ENCODE assay signal across 10 mouse cellular contexts in the genomic region with DNA sequence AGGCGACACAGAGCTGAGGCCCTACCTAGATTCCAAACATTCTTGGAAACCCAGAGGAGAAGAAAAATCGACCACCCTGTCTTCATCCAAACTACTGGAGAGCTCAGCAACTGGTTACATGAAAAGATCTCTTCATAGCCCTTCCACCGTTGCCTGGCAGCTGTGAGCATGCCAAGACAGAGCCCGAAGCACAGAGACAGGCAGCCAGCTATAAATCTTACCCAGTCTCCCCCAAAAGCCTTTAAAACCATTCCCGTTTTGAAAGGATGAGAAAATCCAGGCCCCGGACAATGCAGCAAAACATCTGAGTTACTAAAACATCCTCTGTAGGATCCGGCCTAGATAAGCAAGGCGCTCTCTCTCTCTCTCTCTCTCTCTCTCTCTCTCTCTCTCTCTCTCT.
DNase-seq lines count a peak whose midpoint lies in the region; ATAC-seq and TF ChIP-seq lines count a peak whose summit lies in the region.
"Had no signal": no experiment of that assay in that cellular context is flagged by ENCODE, and none has a peak within 500 bp of the region (broad histone marks: within the 10 kb centered on the region; RNA-seq: fewer than 3 reads in every experiment).

No protein-coding gene starts in this region.

- H3K4me1 ChIP-seq in hindbrain, embryonic 10.5 days (replicated peaks), result peaks cover 79% of the 10 kb centered on the region
- peaks cover 33% of the 10 kb centered on the region for H3K4me1 ChIP-seq in hindbrain, embryonic 16.5 days (ENCODE audit: control insufficient read depth, insufficient read depth, low read depth, low read length)
- peaks cover 9% of the 10 kb centered on the region; the same call in 1 of the 2 replicates for H3K4me1 ChIP-seq in embryonic fibroblast, embryonic 13.5 days (ENCODE audit: control insufficient read depth, insufficient read depth, low read length)

- 52% methylated on average over 8 of the region's 8 CpGs for WGBS in hindbrain, embryonic 10.5 days
- 36% methylated on average over 7 of the region's 8 CpGs for WGBS in hindbrain, embryonic 16.5 days

- TF ChIP-seq POLR2A in embryonic fibroblast, embryonic 13.5 days (IDR thresholded peaks at IDR 0.05; ENCODE audit: low read depth, low read length), result no peak
- TF ChIP-seq POLR2A in myocyte (IDR thresholded peaks at IDR 0.05; ENCODE audit: insufficient read length, low read depth), result no peak

- no peaks in the 10 kb centered on the region for H3K27me3 ChIP-seq in hindbrain, embryonic 10.5 days (ENCODE audit: insufficient read depth, poor library complexity, severe bottlenecking)
- H3K27me3 ChIP-seq in hindbrain, embryonic 16.5 days (replicated peaks; ENCODE audit: control insufficient read depth, insufficient read depth, low read length), result no peaks in the 10 kb centered on the region
- H3K27me3 ChIP-seq in myocyte (ENCODE audit: control insufficient read depth, insufficient read depth, insufficient read length), result no peaks in the 10 kb centered on the region

- no peak overlapping the region for H3K4me3 ChIP-seq in hindbrain, embryonic 10.5 days
- no peak overlapping the region for H3K4me3 ChIP-seq in hindbrain, embryonic 16.5 days (ENCODE audit: low read length)
- H3K4me3 ChIP-seq in embryonic fibroblast, embryonic 13.5 days (ENCODE audit: insufficient read depth, low read length), result no peak overlapping the region
- no peak overlapping the region for H3K4me3 ChIP-seq in myocyte

- ATAC-seq in hindbrain, embryonic 16.5 days, result no peak

- H3ac ChIP-seq in myocyte (ENCODE audit: control insufficient read depth, insufficient read length), result no peak overlapping the region

- peaks cover 31% of the 10 kb centered on the region for H3K79me2 ChIP-seq in myocyte (ENCODE audit: control insufficient read depth, insufficient read depth)

- no peaks in the 10 kb centered on the region for H3K9me3 ChIP-seq in hindbrain, embryonic 10.5 days
- no peaks in the 10 kb centered on the region for H3K9me3 ChIP-seq in hindbrain, embryonic 16.5 days (ENCODE audit: control insufficient read depth, low read length)

- no peak overlapping the region for H3K9ac ChIP-seq in hindbrain, embryonic 16.5 days (ENCODE audit: low read depth, low read length)

- peak; percentile 50 for DNase-seq in hindbrain, embryonic 10.5 days (ENCODE audit: low spot score)
- peak; percentile 27 for DNase-seq in NIH3T3 (ENCODE audit: low read depth)
- no peak for DNase-seq in left cerebral cortex, postnatal 25 days (ENCODE audit: low spot score in 2 of 2)
- no peak for DNase-seq in urinary bladder, postnatal 10 days (ENCODE audit: low spot score)
- no peak for DNase-seq in cerebellum, postnatal 10 days
- DNase-seq: cerebellum, adult 8-10 months; kidney, adult 18-20 months had no signal

- no peak for TF ChIP-seq CTCF in embryonic fibroblast, embryonic 13.5 days (IDR thresholded peaks at IDR 0.05; ENCODE audit: borderline replicate concordance, insufficient read depth, low read length)

- H3K27ac ChIP-seq in hindbrain, embryonic 10.5 days, result peak overlapping the region; percentile 75
- H3K27ac ChIP-seq in hindbrain, embryonic 16.5 days (ENCODE audit: low read depth, low read length), result no peak overlapping the region
- 0 out of 2 replicates have a peak overlapping the region, but pooled peaks have one; percentile 15 for H3K27ac ChIP-seq in embryonic fibroblast, embryonic 13.5 days (ENCODE audit: insufficient read depth, low read length)

- peaks cover 60% of the 10 kb centered on the region for H3K36me3 ChIP-seq in hindbrain, embryonic 10.5 days
- H3K36me3 ChIP-seq in hindbrain, embryonic 16.5 days (ENCODE audit: control insufficient read depth, insufficient read depth, low read length), result no peaks in the 10 kb centered on the region; the same call in 1 of the 2 replicates
- no peaks in the 10 kb centered on the region for H3K36me3 ChIP-seq in myocyte (ENCODE audit: control insufficient read depth, insufficient read depth)

- intact Hi-C loops in left cerebral cortex, postnatal 25 days (cut with DNase I), result no loop called here

- H3K4me2 ChIP-seq in hindbrain, embryonic 16.5 days (ENCODE audit: low read length), result no peak overlapping the region
- peak overlapping the region; percentile 31 for H3K4me2 ChIP-seq in myocyte (ENCODE audit: low read depth)

TF ChIP-seq in myocyte, 11 proteins besides CTCF, POLR2A, EP300 and RAD21:
- TF ChIP-seq SRF (IDR thresholded peaks at IDR 0.05; ENCODE audit: control insufficient read depth, insufficient read length, low read depth), result no peak
- TF ChIP-seq REST (IDR thresholded peaks at IDR 0.05; ENCODE audit: insufficient read depth, insufficient read length), result no peak
- no peak for TF ChIP-seq POLR2AphosphoS2 (IDR thresholded peaks at IDR 0.05; ENCODE audit: insufficient read length, low read depth)
- no peak for TF ChIP-seq CEBPB (IDR thresholded peaks at IDR 0.05; ENCODE audit: insufficient read depth, poor library complexity, severe bottlenecking)
- no peak for TF ChIP-seq E2F4 (IDR thresholded peaks at IDR 0.05; ENCODE audit: insufficient read depth)
- peak in 1 of 3 experiments; percentile 48 for TF ChIP-seq MYOG (IDR thresholded peaks at IDR 0.05; ENCODE audit: control insufficient read depth in 1 of 3, insufficient read depth in 1 of 3, insufficient read length in 2 of 3, low read depth in 2 of 3)
- no peak for TF ChIP-seq TCF12 (IDR thresholded peaks at IDR 0.05; ENCODE audit: insufficient read depth, poor library complexity, severe bottlenecking)
- TF ChIP-seq USF1 (IDR thresholded peaks at IDR 0.05; ENCODE audit: low read depth), result no peak
- peak in 2 of 3 experiments; percentile 42 to 44 for TF ChIP-seq MYOD1 (IDR thresholded peaks at IDR 0.05; ENCODE audit: control insufficient read depth in 1 of 3, insufficient read length in 2 of 3, low read depth in 2 of 3)
- TF ChIP-seq MAX (IDR thresholded peaks at IDR 0.05; ENCODE audit: low read depth), result no peak

Comparison
In these comparisons a context has a peak if more than half of its experiments do, and no peak if none do; other contexts are left out.
1. DNase-seq: peak in hindbrain, embryonic 10.5 days (single experiment) and NIH3T3 (single experiment); none in left cerebral cortex, postnatal 25 days (0 of 2), urinary bladder, postnatal 10 days (single experiment) and cerebellum, postnatal 10 days (0 of 2).